Mouse (Mus musculus) B cell, adult 2 months (primary cell): ENCODE measurements around the gene Ap3s2.

ENCODE experiments used
- DNase-seq, 2 experiments: peaks; one replicate each; pipeline ENCODE4 v3.0.0; 2022

The Ap3s2 gene

GRCm38 (mm10) chr7:79888603-79889002 lies 31.8 kb downstream of the Ap3s2 start:
- no peak for DNase-seq

- DNase-seq: no peak
Measured at GRCm38 (mm10) chr7:79883613-79884334, 36.7 kb downstream of the Ap3s2 start.

- DNase-seq: no peak
Measured at GRCm38 (mm10) chr7:79881901-79882300, 38.5 kb downstream of the Ap3s2 start.

- no peak for DNase-seq
Measured at GRCm38 (mm10) chr7:79880998-79881397, 39.5 kb downstream of the Ap3s2 start.

- DNase-seq: no peak
Measured at GRCm38 (mm10) chr7:79880033-79880432, 40.4 kb downstream of the Ap3s2 start.

GRCm38 (mm10) chr7:79878455-79879025 lies 41.9 kb downstream of the Ap3s2 start:
- DNase-seq: no peak

- no peak for DNase-seq
Measured at GRCm38 (mm10) chr7:79873407-79873806, 47.0 kb downstream of the Ap3s2 start.

GRCm38 (mm10) chr7:79871797-79872345 lies 48.6 kb downstream of the Ap3s2 start:
- no peak for DNase-seq

- DNase-seq: no peak
Measured at GRCm38 (mm10) chr7:79869072-79869719, 51.3 kb downstream of the Ap3s2 start.

GRCm38 (mm10) chr7:79868475-79868874 lies 52.0 kb downstream of the Ap3s2 start:
- no peak for DNase-seq

GRCm38 (mm10) chr7:79867861-79868260 lies 52.6 kb downstream of the Ap3s2 start:
- DNase-seq: no peak

GRCm38 (mm10) chr7:79866294-79867000 lies 54.0 kb downstream of the Ap3s2 start:
- DNase-seq: no peak

- no peak for DNase-seq
Measured at GRCm38 (mm10) chr7:79861794-79862193, 58.7 kb downstream of the Ap3s2 start.

- no peak for DNase-seq
Measured at GRCm38 (mm10) chr7:79860811-79861210, 59.6 kb downstream of the Ap3s2 start, which contains the start of gene Anpep. TSS of gene Anpep (minus strand) at chr7:79861059.

- no peak for DNase-seq
Measured at GRCm38 (mm10) chr7:79858956-79859630, 61.4 kb downstream of the Ap3s2 start.

- no peak for DNase-seq
Measured at GRCm38 (mm10) chr7:79858202-79858934, 62.1 kb downstream of the Ap3s2 start.

GRCm38 (mm10) chr7:79856305-79856704 lies 64.1 kb downstream of the Ap3s2 start:
- no peak for DNase-seq

GRCm38 (mm10) chr7:79847456-79848451 lies 72.7 kb downstream of the Ap3s2 start:
- DNase-seq: no peak

GRCm38 (mm10) chr7:79846342-79846741 lies 74.1 kb downstream of the Ap3s2 start:
- no peak for DNase-seq

GRCm38 (mm10) chr7:79844090-79844802 lies 76.2 kb downstream of the Ap3s2 start:
- no peak for DNase-seq
